24 mouse cellular contexts compared by ENCODE assay signal in genomic region chr2:105242940-105243339, GRCm38 (mm10). TPM values are rescaled to one million over a fixed set of nuclear protein-coding genes. Genes with fewer than 3 reads are reported as not detected.
DNase-seq lines count a peak whose midpoint lies in the region; ATAC-seq and TF ChIP-seq lines count a peak whose summit lies in the region.
"Had no signal": no experiment of that assay in that cellular context is flagged by ENCODE, and none has a peak within 500 bp of the region (broad histone marks: within the 10 kb centered on the region; RNA-seq: fewer than 3 reads in every experiment).

No protein-coding gene starts in this region.

- H3K4me3 ChIP-seq in kidney, postnatal 0 days (replicated peaks; ENCODE audit: low read depth, low read length) = no peak overlapping the region
- no peak overlapping the region for H3K4me3 ChIP-seq in forebrain, embryonic 10.5 days
- H3K4me3 ChIP-seq: embryonic facial prominence, embryonic 13.5 days; forebrain, embryonic 13.5 days; heart, embryonic 13.5 days; hindbrain, embryonic 12.5 days had no signal

- H3K27me3 ChIP-seq in kidney, postnatal 0 days (ENCODE audit: insufficient read depth, low read length) = no peaks in the 10 kb centered on the region
- H3K27me3 ChIP-seq in forebrain, embryonic 10.5 days (ENCODE audit: poor library complexity, severe bottlenecking) = no peaks in the 10 kb centered on the region
- H3K27me3 ChIP-seq: embryonic facial prominence, embryonic 13.5 days; forebrain, embryonic 13.5 days; hindbrain, embryonic 12.5 days had no signal

- no peaks in the 10 kb centered on the region for H3K36me3 ChIP-seq in kidney, postnatal 0 days (ENCODE audit: insufficient read depth, low read length)
- no peaks in the 10 kb centered on the region for H3K36me3 ChIP-seq in forebrain, embryonic 10.5 days (replicated peaks)
- H3K36me3 ChIP-seq: embryonic facial prominence, embryonic 13.5 days; G1E; heart, embryonic 13.5 days; hindbrain, embryonic 12.5 days had no signal

- H3K4me1 ChIP-seq in kidney, postnatal 0 days (replicated peaks; ENCODE audit: insufficient read depth, low read length) = 0 out of 2 replicates have a peak, but pooled peaks cover 10% of the 10 kb centered on the region
- no peaks in the 10 kb centered on the region for H3K4me1 ChIP-seq in forebrain, embryonic 10.5 days
- H3K4me1 ChIP-seq: embryonic facial prominence, embryonic 13.5 days; forebrain, embryonic 13.5 days; heart, embryonic 13.5 days had no signal

- DNase-seq in embryo, embryonic 10 days (ENCODE audit: low spot score) = peak; percentile 67
- no peak for DNase-seq in embryo, embryonic 9.5 days (ENCODE audit: extremely low spot score)
- DNase-seq in kidney, postnatal 0 days (ENCODE audit: low spot score) = peak; percentile 71
- DNase-seq in kidney, postnatal 25 days = no peak
- peak; percentile 76 for DNase-seq in forelimb bud, embryonic 11.5 days (ENCODE audit: low read depth, low spot score)
- peak; percentile 66 for DNase-seq in mesoderm, embryonic 11.5 days (ENCODE audit: low read depth, low spot score)
- no peak for DNase-seq in right cerebral cortex, adult 18-20 months
- DNase-seq in forebrain, embryonic 10.5 days (ENCODE audit: extremely low spot score, low spot score) = no peak
- DNase-seq: adrenal gland, adult 8-10 months; adrenal gland, postnatal 36 days; B cell, adult 2 months; cerebellum, adult 2 months; cerebellum, postnatal 14 days; forebrain, postnatal 0 days; gastrocnemius, postnatal 36 days; heart, adult 11 months; heart, postnatal 4 days had no signal

- H3K27ac ChIP-seq in kidney, postnatal 0 days = no peak overlapping the region
- H3K27ac ChIP-seq in forebrain, embryonic 10.5 days = no peak overlapping the region
- H3K27ac ChIP-seq: embryonic facial prominence, embryonic 13.5 days; forebrain, embryonic 13.5 days; heart, embryonic 13.5 days; hindbrain, embryonic 12.5 days; hindbrain, postnatal 0 days had no signal

- WGBS in kidney, postnatal 0 days = 11% methylated on average over 7 of the region's 7 CpGs
- WGBS in forebrain, embryonic 10.5 days = 67% methylated on average over 7 of the region's 7 CpGs

- H3K9me3 ChIP-seq in kidney, postnatal 0 days (replicated peaks; ENCODE audit: low read length) = no peaks in the 10 kb centered on the region
- H3K9me3 ChIP-seq in forebrain, embryonic 10.5 days = no peaks in the 10 kb centered on the region
- H3K9me3 ChIP-seq: embryonic facial prominence, embryonic 13.5 days; forebrain, embryonic 13.5 days; G1E; heart, embryonic 13.5 days; hindbrain, embryonic 12.5 days had no signal

- no peak for TF ChIP-seq CTCF in kidney, postnatal 0 days (IDR thresholded peaks at IDR 0.05; ENCODE audit: low read depth)

- no peak for ATAC-seq in kidney, postnatal 0 days (replicated peaks; ENCODE audit: low FRiP score, low read depth)
- ATAC-seq: CD4-positive, CD25-positive, alpha-beta regulatory T cell, adult 4 months; forebrain, embryonic 13.5 days; forebrain, postnatal 0 days; hindbrain, postnatal 0 days had no signal

- H3K9ac ChIP-seq in kidney, postnatal 0 days (ENCODE audit: low read depth, low read length) = no peak overlapping the region
- H3K9ac ChIP-seq: embryonic facial prominence, embryonic 13.5 days; forebrain, embryonic 13.5 days; forebrain, postnatal 0 days; heart, embryonic 13.5 days; hindbrain, embryonic 12.5 days had no signal

- no peak overlapping the region for H3K4me2 ChIP-seq in kidney, postnatal 0 days (ENCODE audit: low read length)
- H3K4me2 ChIP-seq: embryonic facial prominence, embryonic 13.5 days; forebrain, embryonic 13.5 days; heart, embryonic 13.5 days; hindbrain, embryonic 12.5 days had no signal

RNA-seq across cellular contexts. Expression of gene Them7, which starts 18.8 kb away (rescaled TPM):
- 21.3 and 23.2 TPM in 2 replicates for polyA plus RNA-seq in kidney, postnatal 0 days (2015; fragmentation: Nextera tagmentation; extraction: Ambion mirVana)
- 0.55 and 0.86 TPM in 2 replicates for polyA plus RNA-seq in forebrain, embryonic 10.5 days (2016; fragmentation: Nextera tagmentation; extraction: Ambion mirVana)
- polyA plus RNA-seq: CD4-positive, CD25-positive, alpha-beta regulatory T cell, adult 4 months; forebrain, embryonic 13.5 days; forebrain, postnatal 0 days; G1E had no signal

Comparison
In these comparisons a context has a peak if more than half of its experiments do, and no peak if none do; other contexts are left out.
1. DNase-seq: peak in embryo, embryonic 10 days (single experiment), kidney, postnatal 0 days (single experiment), forelimb bud, embryonic 11.5 days (single experiment) and mesoderm, embryonic 11.5 days (single experiment); none in embryo, embryonic 9.5 days (single experiment), kidney, postnatal 25 days (0 of 2), right cerebral cortex, adult 18-20 months (single experiment) and forebrain, embryonic 10.5 days (single experiment).
2. RNA of gene Them7, which starts 18.8 kb away (polyA plus RNA-seq): 21.3 to 23.2 TPM in kidney, postnatal 0 days; 0.55 to 0.86 TPM in forebrain, embryonic 10.5 days; every median in the first group is over 10 times any median in the second.